Mouse (Mus musculus): ENCODE data around the gene Add2. TPM values are rescaled to one million over a fixed set of nuclear protein-coding genes. Genes with fewer than 3 reads are reported as not detected.

The Add2 gene
- polyA plus RNA-seq, 1 experiment from 2014 or later: 7.0 TPM

- H3K4me3 ChIP-seq (replicated peaks): no peak overlapping the region
- H3K36me3 ChIP-seq: no peaks in the 10 kb centered on the region
- H3K4me2 ChIP-seq (replicated peaks): no peak overlapping the region
- WGBS: 78% methylated on average over 6 of the region's 6 CpGs
- H3K9ac ChIP-seq: no peak overlapping the region
- H3K27me3 ChIP-seq: no peaks in the 10 kb centered on the region
- H3K9me3 ChIP-seq (replicated peaks): no peaks in the 10 kb centered on the region
- ATAC-seq (ENCODE audit: insufficient number of reproducible peaks, low FRiP score, low TSS enrichment, low read depth): no peak
- peaks cover 15% of the 10 kb centered on the region for H3K4me1 ChIP-seq
- H3K27ac ChIP-seq (replicated peaks): no peak overlapping the region
Observed at GRCm38 (mm10) chr6:86066727-86067126, 38.2 kb downstream of the Add2 start.

GRCm38 (mm10) chr6:86067145-86067544, 38.7 kb downstream of the Add2 start:
- Histone ChIP-seq H3K27me3 (no peaks in the 10 kb centered on the region), H3K4me1 (peaks cover 15% of the 10 kb centered on the region), H3K36me3 (no peaks in the 10 kb centered on the region), H3K9ac (no peak overlapping the region), H3K9me3 (replicated peaks) (no peaks in the 10 kb centered on the region), H3K4me2 (replicated peaks) (no peak overlapping the region), H3K4me3 (replicated peaks) (no peak overlapping the region), H3K27ac (replicated peaks) (no peak overlapping the region)
- no peak for ATAC-seq (ENCODE audit: insufficient number of reproducible peaks, low FRiP score, low TSS enrichment, low read depth)
- 45% methylated on average over 5 of the region's 5 CpGs for WGBS

GRCm38 (mm10) chr6:86069009-86069408, 40.5 kb downstream of the Add2 start:
- Histone ChIP-seq H3K27ac (replicated peaks) (no peak overlapping the region), H3K36me3 (no peaks in the 10 kb centered on the region), H3K4me3 (replicated peaks) (no peak overlapping the region), H3K27me3 (no peaks in the 10 kb centered on the region), H3K4me1 (peaks cover 14% of the 10 kb centered on the region), H3K4me2 (replicated peaks) (no peak overlapping the region), H3K9me3 (replicated peaks) (no peaks in the 10 kb centered on the region), H3K9ac (no peak overlapping the region)
- no peak for ATAC-seq (ENCODE audit: insufficient number of reproducible peaks, low FRiP score, low TSS enrichment, low read depth)
- 47% methylated on average over 5 of the region's 5 CpGs for WGBS

GRCm38 (mm10) chr6:86069856-86070255, 41.4 kb downstream of the Add2 start:
- Histone ChIP-seq H3K4me2 (replicated peaks) (no peak overlapping the region), H3K9me3 (replicated peaks) (no peaks in the 10 kb centered on the region), H3K4me3 (replicated peaks) (no peak overlapping the region), H3K4me1 (0 out of 2 replicates have a peak, but pooled peaks cover 6% of the 10 kb centered on the region), H3K36me3 (no peaks in the 10 kb centered on the region), H3K27me3 (no peaks in the 10 kb centered on the region), H3K27ac (replicated peaks) (no peak overlapping the region), H3K9ac (no peak overlapping the region)
- ATAC-seq (ENCODE audit: insufficient number of reproducible peaks, low FRiP score, low TSS enrichment, low read depth): no peak
- WGBS: 82% methylated on average over 3 of the region's 3 CpGs

GRCm38 (mm10) chr6:86070277-86070676, 41.8 kb downstream of the Add2 start:
- no peaks in the 10 kb centered on the region for H3K27me3 ChIP-seq
- H3K9ac ChIP-seq: no peak overlapping the region
- H3K27ac ChIP-seq (replicated peaks): no peak overlapping the region
- no peaks in the 10 kb centered on the region for H3K36me3 ChIP-seq
- 82% methylated on average over 7 of the region's 7 CpGs for WGBS
- 0 out of 2 replicates have a peak, but pooled peaks cover 6% of the 10 kb centered on the region for H3K4me1 ChIP-seq
- no peak overlapping the region for H3K4me3 ChIP-seq (replicated peaks)
- ATAC-seq (ENCODE audit: insufficient number of reproducible peaks, low FRiP score, low TSS enrichment, low read depth): no peak
- H3K9me3 ChIP-seq (replicated peaks): no peaks in the 10 kb centered on the region
- H3K4me2 ChIP-seq (replicated peaks): no peak overlapping the region

GRCm38 (mm10) chr6:86073882-86074281, 45.4 kb downstream of the Add2 start:
- Histone ChIP-seq H3K4me2 (replicated peaks) (no peak overlapping the region), H3K9me3 (replicated peaks) (no peaks in the 10 kb centered on the region), H3K9ac (no peak overlapping the region), H3K4me3 (replicated peaks) (no peak overlapping the region), H3K4me1 (0 out of 2 replicates have a peak, but pooled peaks cover 3% of the 10 kb centered on the region), H3K27ac (replicated peaks) (no peak overlapping the region), H3K27me3 (no peaks in the 10 kb centered on the region), H3K36me3 (no peaks in the 10 kb centered on the region)
- 87% methylated on average over 3 of the region's 3 CpGs for WGBS
- ATAC-seq (ENCODE audit: insufficient number of reproducible peaks, low FRiP score, low TSS enrichment, low read depth): no peak

- H3K9me3 ChIP-seq (replicated peaks): no peaks in the 10 kb centered on the region
- 85% methylated on average over 8 of the region's 8 CpGs for WGBS
- no peak for ATAC-seq (ENCODE audit: insufficient number of reproducible peaks, low FRiP score, low TSS enrichment, low read depth)
Observed at GRCm38 (mm10) chr6:86074538-86075204, 46.2 kb downstream of the Add2 start.

GRCm38 (mm10) chr6:86076525-86076924, 48.0 kb downstream of the Add2 start:
- H3K4me2 ChIP-seq (replicated peaks): no peak overlapping the region
- no peaks in the 10 kb centered on the region for H3K36me3 ChIP-seq
- no peak overlapping the region for H3K27ac ChIP-seq (replicated peaks)
- H3K4me3 ChIP-seq (replicated peaks): no peak overlapping the region
- H3K9me3 ChIP-seq (replicated peaks): no peaks in the 10 kb centered on the region
- ATAC-seq (ENCODE audit: insufficient number of reproducible peaks, low FRiP score, low TSS enrichment, low read depth): no peak
- no peaks in the 10 kb centered on the region for H3K27me3 ChIP-seq
- 78% methylated on average over 2 of the region's 2 CpGs for WGBS
- H3K9ac ChIP-seq: no peak overlapping the region
- no peaks in the 10 kb centered on the region for H3K4me1 ChIP-seq

More at GRCm38 (mm10) chr6:86074538-86075204, 46.2 kb downstream of the Add2 start:
- no peak overlapping the region for H3K4me2 ChIP-seq (replicated peaks)
- H3K36me3 ChIP-seq: no peaks in the 10 kb centered on the region
- no peak overlapping the region for H3K9ac ChIP-seq
- H3K27ac ChIP-seq (replicated peaks): no peak overlapping the region
- H3K27me3 ChIP-seq: no peaks in the 10 kb centered on the region
- H3K4me1 ChIP-seq: no peaks in the 10 kb centered on the region
- no peak overlapping the region for H3K4me3 ChIP-seq (replicated peaks)

- 70% methylated on average over 5 of the region's 5 CpGs for WGBS
- H3K4me2 ChIP-seq (replicated peaks): no peak overlapping the region
Observed at GRCm38 (mm10) chr6:86077880-86078279, 49.4 kb downstream of the Add2 start.

GRCm38 (mm10) chr6:86078361-86079010, 50.0 kb downstream of the Add2 start:
- WGBS: 62% methylated on average over 1 of the region's 1 CpGs
- ATAC-seq (ENCODE audit: insufficient number of reproducible peaks, low FRiP score, low TSS enrichment, low read depth): no peak
- H3K9ac ChIP-seq: no peak overlapping the region
- no peaks in the 10 kb centered on the region for H3K4me1 ChIP-seq
- H3K27me3 ChIP-seq: no peaks in the 10 kb centered on the region
- no peak overlapping the region for H3K4me2 ChIP-seq (replicated peaks)
- H3K9me3 ChIP-seq (replicated peaks): no peaks in the 10 kb centered on the region
- H3K27ac ChIP-seq (replicated peaks): no peak overlapping the region
- no peaks in the 10 kb centered on the region for H3K36me3 ChIP-seq
- H3K4me3 ChIP-seq (replicated peaks): no peak overlapping the region

More at GRCm38 (mm10) chr6:86077880-86078279, 49.4 kb downstream of the Add2 start:
- no peaks in the 10 kb centered on the region for H3K36me3 ChIP-seq
- no peaks in the 10 kb centered on the region for H3K9me3 ChIP-seq (replicated peaks)
- no peak overlapping the region for H3K4me3 ChIP-seq (replicated peaks)
- H3K27ac ChIP-seq (replicated peaks): no peak overlapping the region
- H3K27me3 ChIP-seq: no peaks in the 10 kb centered on the region
- no peak overlapping the region for H3K9ac ChIP-seq
- H3K4me1 ChIP-seq: no peaks in the 10 kb centered on the region
- ATAC-seq (ENCODE audit: insufficient number of reproducible peaks, low FRiP score, low TSS enrichment, low read depth): no peak

- no peak overlapping the region for H3K27ac ChIP-seq (replicated peaks)
- ATAC-seq (ENCODE audit: insufficient number of reproducible peaks, low FRiP score, low TSS enrichment, low read depth): no peak
- H3K9ac ChIP-seq: no peak overlapping the region
- H3K27me3 ChIP-seq: no peaks in the 10 kb centered on the region
- H3K9me3 ChIP-seq (replicated peaks): no peaks in the 10 kb centered on the region
- no peaks in the 10 kb centered on the region for H3K4me1 ChIP-seq
- H3K36me3 ChIP-seq: no peaks in the 10 kb centered on the region
- H3K4me3 ChIP-seq (replicated peaks): no peak overlapping the region
- no peak overlapping the region for H3K4me2 ChIP-seq (replicated peaks)
Observed at GRCm38 (mm10) chr6:86079323-86079722, 50.8 kb downstream of the Add2 start.

- H3K9ac ChIP-seq: no peak overlapping the region
- no peak for ATAC-seq (ENCODE audit: insufficient number of reproducible peaks, low FRiP score, low TSS enrichment, low read depth)
- H3K27ac ChIP-seq (replicated peaks): no peak overlapping the region
- H3K4me2 ChIP-seq (replicated peaks): no peak overlapping the region
- no peaks in the 10 kb centered on the region for H3K9me3 ChIP-seq (replicated peaks)
- peaks cover 5% of the 10 kb centered on the region; the same call in 1 of the 2 replicates for H3K4me1 ChIP-seq
- H3K4me3 ChIP-seq (replicated peaks): no peak overlapping the region
- H3K27me3 ChIP-seq: no peaks in the 10 kb centered on the region
- no peaks in the 10 kb centered on the region for H3K36me3 ChIP-seq
- WGBS: 65% methylated on average over 6 of the region's 6 CpGs
Observed at GRCm38 (mm10) chr6:86085518-86085917, 57.0 kb downstream of the Add2 start.

Measured in embryonic facial prominence, embryonic 15.5 days (tissue).